Mouse (Mus musculus): ENCODE measurements around the gene Olfm3.

Gene Olfm3

DNA sequence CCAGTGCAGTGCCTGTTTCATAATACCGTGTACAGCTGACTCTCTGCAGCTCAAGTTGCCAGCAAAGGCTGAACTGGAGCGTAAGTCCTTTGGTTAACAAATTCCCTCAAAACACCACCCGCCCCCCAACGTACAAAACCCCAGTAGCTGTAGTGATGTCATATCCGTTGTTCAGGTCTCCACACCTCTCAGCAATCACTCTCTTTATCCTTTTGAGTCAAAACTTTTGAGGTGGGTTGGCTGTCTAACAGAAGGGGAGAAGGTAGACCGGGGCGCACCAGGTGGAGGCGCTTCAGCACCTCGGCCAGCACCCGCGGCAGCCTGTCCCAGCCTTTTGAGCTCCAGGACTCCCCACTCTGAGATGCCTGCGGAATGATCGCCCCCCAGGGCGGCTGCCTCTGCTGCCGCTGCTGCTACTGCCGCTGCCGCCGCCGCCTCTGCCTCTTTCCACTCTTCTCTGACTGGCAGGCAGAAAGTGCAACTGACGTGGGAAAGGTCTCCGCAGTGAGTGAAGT, at the start of gene Olfm3:
Olfm3 (plus strand) TSS at position 155 of the 515 bp plus-strand sequence.
- DNase-seq, result peak; percentile 88

DNA sequence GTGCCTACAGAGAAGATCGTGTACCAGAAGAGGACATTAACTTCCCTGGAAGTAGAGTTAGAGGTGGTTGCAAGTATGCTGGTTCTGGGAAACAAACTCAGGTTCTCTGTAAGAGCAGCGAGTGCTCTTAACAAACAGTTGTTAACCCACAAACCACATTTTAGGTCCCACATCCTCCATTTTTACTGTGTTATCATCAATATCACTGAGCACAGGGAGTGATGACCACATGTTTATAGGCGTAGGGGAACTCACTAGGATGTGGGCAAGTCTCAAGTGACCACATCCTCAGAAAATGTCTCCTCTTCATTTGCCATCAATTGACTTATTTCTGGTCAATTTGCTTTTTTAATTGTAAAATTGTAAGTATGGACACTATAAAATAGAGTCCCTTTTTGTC, 14.1 kb upstream of the Olfm3 start:
- DNase-seq, result no peak

DNA sequence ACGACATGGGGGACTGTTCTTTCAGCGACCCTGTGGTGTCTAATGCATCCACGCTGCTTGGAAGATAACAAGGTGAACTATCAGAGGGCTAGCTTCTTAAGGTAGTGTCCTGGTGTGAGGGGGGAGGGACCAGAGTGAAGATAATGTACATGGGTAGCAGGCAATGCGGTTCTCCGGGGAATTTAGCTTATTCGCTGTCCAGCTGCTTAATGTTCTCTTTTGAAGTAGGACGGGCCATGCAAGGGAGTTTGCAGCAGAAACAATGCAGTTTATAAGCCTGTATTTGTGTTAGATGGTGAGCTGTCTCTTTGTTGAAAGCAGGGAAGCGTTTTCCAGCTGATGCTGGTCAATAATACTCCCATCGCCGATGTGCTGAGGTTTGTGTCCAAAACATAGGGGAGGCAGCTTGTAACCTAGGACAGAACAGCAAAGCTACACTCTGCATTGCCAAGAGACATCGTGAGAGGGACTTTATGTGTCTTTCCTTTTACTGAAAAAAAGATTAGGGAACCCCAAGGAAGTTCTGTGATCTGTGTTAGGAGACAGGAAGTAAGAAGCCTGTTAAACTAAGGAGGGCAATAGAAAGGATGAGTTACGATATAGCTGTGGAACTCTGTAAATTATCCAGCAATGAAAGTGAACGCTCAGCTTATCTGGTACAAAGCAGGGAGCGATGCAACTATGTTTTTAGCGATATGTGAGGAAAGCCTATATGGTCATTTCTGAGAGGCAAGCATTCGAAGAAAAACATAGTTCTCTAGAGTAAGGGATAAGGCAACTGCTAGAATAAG, 950 bp downstream of the Olfm3 start:
- DNase-seq, result peak; percentile 56

DNA sequence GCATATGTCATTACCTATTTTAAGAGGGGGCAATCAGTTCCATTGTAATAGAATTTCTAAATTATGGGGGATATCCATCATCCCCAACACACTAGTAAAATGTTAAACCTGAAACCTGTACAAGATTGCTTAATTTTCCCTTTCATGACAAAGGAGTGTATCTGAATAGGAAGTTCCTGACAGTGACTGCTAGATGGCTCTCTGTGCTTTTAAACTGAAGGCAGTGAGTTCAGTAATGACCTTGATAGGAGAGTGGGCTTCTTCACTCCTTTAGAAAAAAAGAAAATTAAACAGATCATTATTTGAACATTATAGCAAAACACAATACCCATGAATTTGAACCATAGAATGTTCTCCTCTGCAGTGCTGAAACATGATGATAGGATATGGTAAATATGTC, 3.7 kb downstream of the Olfm3 start:
- DNase-seq, result peak; percentile 50

DNA sequence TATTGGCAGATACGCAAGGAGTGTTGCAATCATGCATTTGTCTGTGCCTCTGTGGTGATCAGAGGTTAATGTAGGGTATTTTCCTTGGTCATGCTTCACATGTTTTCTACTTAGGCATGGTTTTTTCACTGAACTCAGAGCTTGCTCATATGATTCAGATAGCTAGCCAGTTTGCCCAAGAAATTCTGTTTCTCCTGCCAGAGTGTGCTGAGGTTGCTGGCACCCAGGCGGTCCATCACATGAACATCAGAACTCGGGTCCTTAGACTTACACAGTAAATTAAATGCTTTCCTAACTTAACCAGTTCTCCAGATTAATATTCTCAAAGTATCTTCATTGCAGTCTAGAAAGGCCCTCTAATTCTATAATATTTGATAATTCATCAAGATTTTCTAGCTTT, 5.0 kb downstream of the Olfm3 start:
- no peak for DNase-seq

DNA sequence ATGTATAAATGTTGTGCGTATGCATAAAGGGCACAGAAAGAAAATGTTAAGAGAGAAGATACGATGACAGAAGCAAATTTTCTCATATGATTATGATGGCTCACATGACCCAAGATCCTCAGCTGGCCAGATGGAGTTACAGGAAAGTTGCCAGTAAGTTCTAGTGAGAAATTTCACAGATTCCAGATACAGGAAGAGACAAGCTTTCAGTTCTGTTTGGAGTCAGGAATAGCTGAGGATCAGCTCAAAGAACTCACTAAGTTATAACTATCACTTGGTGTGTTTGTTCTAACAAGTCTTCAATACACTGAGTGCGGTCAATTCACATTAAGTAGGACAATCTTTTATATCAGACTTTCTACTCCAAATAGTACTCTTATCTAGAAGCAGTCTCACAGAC, 16.2 kb downstream of the Olfm3 start:
- DNase-seq, result no peak

DNA sequence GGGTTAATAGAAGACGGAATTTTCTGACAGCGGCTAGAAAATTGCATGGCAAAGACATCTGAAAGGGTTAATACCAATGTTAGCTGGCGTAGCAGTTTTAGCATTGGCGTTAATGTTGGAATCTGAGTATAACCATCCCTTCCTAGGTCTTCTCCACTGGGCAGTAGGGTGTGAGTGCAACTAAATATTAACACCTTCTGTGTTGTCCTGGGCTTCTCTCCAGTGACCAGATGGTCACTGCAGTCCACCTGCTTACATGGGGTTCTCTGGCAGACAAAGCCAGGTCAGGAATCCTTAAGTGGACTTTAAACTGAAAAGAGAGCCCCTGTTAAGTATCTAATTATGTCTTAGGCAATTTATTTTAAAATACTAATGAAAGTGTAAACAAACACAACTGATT, 25.7 kb downstream of the Olfm3 start:
- peak; percentile 96 for DNase-seq

DNA sequence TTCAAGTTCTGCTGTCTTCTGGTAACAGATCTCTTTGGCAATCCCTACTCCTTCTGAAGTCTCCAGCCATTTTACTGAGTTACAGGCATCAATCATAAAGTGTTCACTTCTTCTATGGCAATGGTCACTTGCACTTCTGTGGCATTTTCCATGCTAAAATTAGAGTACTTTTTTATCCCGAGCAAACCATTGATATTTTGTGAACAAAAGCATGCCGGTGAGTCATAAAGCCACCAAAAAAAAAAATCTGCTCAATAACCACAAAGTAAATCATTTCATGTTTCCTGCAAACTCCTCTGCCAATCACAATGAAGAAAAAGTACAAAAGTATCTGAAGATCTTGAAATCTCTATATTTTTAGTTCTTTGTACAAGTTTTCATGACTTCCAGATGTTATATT, 26.5 kb downstream of the Olfm3 start:
- no peak for DNase-seq

DNA sequence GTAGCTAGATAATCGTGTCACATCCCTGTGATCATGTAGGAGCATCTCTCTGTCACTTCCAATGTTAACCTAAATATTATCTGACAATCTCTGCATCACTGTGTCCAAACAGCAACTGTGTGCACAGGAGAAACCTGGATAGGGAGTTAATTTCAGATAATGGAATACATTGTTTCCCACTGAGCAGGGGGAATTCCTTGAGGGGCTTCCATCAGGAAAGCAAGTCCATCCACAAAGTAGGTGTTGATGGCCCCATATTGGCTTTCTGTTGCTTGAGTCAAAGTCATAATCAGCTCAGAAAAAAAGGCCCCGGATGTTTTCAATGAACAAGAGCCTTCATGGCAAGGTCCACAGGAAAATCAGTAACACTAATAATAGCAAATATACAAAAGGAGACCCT, 26.9 kb downstream of the Olfm3 start:
- no peak for DNase-seq

DNA sequence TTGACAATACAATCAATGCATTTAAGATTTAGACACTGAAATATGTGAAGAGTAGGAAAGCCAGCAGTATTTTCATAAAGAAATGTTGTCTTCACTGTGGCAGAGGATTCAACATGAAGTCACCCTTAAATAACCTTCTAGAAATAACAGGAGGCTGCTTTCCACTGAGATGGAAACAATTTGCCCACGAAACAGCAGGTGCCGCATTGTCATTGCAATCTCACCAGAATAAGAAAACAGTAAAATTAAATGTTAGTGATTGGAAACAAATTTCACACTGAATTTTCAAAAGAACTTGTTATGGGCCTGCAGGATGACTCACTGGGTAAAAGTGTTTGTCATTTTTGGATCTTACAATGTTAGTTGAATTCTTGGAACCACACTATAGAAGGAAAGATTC, 29.0 kb downstream of the Olfm3 start:
- DNase-seq, result peak; percentile 60

DNA sequence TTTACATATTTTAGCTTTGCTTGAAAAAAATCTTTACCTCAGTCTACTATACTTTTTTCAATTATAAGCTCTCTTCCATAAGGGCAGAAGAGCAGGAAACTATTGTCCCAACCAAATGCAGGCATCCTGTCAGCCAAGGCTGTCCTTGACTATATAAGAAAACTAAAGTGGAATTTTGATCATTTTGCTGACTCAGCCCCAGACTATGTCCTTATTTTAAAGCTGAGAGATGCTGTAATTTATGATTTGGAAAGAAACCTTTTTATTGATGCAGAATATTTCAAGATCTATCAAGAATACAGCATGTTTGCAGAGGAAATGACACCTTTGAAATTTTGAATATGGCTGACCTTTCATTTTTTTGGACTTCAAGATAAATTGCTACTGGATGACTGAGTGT, 51.0 kb downstream of the Olfm3 start:
- DNase-seq, result no peak

DNA sequence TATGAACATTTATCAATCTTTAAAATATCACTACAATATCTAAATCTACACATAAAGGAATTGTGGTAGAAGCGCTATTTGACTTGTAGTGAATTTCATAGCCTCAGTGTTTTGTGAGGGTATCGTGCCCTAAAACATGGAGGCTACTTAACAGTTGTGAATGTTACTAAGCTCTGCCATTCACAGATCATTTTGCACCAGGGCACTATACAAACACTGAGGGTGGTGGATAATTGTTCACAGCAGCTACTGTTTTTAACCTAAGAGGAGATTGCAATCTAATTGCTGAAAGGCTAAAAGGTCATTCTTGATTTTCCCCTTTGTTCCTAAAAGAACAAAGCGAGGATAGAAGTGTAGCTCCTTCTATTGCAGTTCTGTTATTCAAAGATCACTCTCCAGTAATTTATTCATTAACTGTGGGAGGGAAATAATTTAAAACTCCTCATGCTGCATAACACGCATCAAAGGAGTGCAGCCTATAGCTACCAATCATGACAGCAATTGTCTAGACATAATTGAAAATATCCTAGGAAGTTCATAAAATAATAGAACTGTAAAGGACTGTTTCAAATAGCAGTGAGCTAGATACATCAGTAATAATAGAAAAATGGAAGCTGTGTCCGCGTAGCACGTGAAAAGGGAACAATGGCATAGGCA, 55.6 kb downstream of the Olfm3 start:
- no peak for DNase-seq

DNA sequence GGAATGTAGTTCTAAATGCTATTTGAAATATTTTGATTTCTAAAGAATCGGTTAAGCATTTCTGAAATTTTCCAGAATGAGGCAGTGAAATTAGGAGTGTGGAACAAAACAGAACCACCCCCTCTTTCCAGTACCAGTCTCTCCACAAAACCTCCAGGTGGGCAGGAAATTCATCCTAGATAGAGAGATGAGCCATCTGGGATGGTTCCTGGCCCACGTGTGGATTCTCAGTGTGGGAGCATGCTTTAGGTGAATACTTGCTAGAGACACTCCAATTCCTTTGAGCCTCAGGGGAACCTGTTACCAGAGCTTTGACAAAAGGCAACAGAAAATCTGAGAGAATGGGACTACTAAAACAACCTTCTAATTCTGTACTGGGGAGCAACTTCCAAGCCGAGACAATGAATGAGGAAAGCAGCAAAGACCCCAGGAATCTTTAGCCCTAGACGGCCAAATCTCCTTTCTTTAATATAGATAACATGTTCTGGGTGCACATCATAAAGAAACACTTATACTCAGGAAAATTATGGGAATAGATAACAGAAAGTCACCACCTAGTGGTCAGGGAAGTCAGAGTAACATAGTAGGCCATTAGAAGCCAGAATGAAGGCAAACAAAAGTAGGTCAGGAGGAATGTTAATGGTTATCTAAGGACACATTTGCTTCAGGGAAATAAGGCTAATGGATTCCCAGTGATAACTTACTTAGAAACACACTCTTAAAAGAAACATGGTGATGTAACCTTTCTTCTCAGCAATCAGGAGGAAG, 58.6 kb downstream of the Olfm3 start:
- peak; percentile 95 for DNase-seq

DNA sequence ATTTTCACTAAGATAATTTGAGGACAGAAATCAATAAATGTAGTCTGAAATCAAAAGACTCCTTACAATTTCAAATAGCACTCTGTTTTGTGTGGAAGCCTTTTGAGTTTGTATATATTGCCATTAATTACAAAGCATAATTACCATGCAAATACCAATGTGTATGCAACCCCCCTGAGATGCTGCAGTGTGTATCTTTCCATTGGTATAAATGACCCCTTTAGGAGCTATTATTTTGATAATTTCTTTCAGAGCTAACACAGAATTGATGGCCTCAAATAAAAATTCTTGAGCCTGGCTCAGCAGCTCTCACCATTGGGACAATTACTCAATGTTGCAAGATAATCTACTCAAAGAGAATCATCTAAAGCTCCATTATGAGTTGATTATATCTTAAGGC, 67.3 kb downstream of the Olfm3 start:
- no peak for DNase-seq

DNA sequence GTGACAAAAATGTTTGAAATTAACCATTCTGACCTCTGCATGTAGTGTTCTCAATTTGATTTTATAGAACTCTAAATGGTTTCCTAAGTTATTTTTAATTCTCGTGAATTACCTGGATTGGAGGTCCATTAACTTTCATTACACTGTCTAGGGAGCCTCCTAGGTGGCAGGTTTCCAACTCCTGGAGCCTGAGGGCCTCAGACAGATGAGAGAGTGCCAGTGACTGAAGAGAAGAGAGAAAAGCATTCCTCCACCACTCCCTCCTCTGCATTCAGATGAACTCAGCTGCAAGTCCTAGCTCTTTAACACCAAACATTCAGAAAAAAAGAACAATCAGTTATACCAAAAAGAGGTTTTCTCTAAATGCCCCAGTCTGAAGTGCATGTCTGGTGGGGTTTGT, 68.6 kb downstream of the Olfm3 start:
- DNase-seq, result peak; percentile 59

DNA sequence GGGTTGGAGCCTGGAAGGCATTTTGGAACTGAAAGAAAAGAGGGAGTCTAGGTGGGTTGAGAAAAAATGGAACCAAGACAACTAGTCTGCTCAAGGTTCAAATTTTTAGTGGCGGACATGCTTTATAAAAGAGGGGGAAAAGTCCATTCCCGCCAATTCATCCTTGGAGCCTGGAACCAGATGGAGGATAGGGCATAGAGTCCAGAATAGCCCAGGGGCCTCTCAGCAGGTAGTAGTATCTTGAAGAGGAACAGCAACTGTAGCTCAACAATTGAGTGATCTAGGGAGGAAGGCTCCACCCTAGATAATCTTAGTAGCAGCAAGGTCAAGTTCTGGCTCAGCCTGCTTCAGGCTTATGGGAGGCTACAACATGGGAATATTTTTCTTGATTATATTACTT, 87.0 kb downstream of the Olfm3 start:
- DNase-seq, result peak; percentile 46

DNA sequence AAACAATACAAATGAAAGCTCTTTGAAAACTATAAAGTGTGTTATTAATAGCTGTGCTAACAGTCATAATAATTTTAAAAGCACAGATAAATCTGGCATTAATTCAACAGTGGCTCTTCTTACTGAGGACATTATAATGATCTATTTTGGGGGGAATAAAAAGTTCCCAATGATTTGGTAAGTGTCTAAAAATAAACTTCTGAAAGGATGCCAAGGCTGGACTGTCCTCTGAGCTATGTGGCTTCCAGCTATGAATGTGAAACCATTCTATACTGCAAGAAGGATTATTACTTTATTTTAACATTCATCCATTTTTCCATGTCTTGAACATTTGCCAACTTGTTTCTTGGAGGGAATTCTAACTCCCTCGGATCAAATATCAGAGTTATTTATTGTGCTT, 92.1 kb downstream of the Olfm3 start:
- DNase-seq, result no peak

DNA sequence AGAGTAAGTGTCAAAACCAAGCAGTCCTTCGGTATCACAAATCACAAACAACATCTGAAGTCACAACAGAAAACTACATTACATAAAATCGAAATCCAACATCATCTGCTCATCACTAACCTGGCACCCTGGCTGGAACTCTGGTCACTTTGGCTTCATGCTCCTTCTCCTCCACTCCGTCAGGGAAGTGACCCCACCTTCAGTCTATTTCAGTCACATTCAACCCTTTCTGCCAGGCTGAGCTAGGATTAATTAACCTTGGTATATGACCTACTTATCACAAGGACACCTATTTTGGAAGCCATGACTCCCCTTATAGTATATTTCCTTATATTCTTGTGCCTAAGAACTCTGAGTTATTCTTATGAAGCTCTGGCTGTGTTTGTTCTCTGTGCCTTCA, 123.7 kb downstream of the Olfm3 start:
- DNase-seq, result peak; percentile 44

DNA sequence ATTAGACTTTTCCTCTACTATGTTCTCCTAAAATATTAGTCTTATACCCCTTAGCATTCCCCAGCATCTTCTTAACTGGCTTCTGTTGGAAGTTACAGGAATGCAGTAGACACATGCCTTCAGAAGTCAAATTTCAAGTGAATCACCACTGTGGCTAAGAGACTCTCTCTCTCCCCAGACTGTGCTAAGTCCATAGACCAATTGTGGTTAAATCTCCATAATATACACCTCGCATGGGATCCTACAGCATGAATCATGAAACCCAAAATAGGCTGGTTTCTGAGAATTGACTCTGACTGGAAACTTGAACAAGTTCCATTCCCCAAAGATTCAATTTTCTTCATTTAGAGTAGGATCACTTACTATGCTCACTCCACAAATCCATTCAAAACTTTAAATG, 124.2 kb downstream of the Olfm3 start:
- no peak for DNase-seq

DNA sequence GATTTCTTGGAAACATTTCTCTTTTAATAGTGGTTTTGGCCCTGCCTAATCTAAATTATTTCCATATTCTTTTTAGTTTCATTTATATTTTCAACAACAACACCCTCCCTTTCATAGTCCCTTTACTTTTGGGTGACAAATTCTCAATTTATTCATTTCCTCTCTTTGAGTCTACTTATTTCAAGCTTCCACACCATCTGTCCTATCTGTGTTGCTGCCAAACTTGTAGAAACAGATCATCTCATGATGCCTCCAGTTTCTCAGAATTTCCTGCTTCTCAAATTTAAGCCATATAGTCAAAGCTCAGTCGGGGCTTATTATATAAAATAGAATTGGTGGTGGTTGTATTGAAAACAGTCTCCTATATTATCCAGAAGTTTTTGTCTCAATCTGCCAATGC, 124.7 kb downstream of the Olfm3 start:
- peak; percentile 86 for DNase-seq

DNA sequence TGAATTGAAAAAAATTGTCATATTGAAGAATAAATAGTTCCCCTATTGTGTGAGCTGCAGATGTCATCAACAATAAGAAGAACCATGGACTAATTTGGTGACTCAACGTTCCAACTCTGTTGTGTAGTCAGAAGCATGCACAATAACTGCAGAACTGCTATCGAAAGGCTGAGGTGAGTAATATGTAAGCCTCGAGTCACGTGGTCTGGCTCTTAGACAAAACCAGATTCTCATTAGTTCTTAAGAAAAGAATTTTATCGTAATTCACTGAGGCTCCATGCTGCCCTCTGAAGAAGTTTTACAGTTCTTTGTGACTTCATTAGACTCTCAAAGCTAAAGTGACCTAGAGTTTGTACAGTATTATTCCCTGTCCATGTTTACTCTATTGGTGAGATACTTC, 145.2 kb downstream of the Olfm3 start:
- no peak for DNase-seq

DNA sequence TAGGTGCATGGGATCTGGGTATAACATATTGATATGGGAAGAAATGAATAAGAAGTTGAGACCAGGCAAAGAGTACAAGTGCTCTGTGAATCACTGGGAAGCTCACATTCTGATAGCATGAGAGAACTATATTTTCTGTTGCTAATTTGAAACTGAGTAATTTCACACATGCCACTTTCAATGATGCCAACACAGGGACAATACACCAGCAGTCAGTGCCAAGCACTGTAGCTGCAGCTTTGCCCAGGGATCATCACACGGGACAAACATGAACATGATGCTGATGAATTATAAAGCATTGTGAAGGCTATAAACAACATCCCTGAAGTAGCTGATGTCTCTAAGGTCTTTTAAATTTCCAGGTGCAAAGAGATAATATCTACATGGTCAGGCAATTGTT, 161.0 kb downstream of the Olfm3 start:
- DNase-seq, result peak; percentile 67

DNA sequence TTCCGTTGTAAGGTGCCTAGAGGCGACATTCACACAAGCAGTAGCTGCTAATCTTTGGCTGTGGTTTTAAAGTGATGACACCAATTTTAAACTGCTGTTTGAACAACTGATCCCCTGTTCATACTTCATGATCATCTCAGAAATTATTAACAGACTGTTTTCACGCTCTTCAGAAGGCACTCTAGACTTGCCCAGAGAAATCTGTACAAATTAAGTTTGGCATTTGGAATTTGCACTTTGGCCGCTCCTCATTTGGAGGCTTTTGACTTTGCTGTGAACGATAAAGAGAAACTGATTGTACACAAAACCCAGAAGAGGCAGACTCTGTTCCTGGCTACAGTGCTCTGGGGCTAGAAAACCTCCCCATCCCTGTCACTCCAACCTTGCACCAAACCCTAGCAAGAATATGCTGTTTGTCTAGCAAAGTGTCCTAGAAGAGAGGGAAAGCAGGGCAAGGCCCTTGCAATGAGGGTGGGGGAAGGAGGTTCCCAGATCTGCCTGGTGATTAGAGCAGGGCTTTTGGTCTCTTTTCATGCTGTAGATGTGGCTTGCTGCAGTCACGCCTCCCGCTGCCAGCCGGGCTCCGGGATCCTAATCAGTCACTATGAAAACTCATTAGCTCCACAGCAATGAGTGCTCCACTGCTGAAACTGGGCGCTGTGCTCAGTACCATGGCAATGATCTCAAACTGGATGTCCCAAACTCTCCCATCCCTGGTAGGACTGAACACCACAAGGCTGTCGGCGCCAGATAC, 176.7 kb downstream of the Olfm3 start:
- DNase-seq, result peak; percentile 46
